Mouse (Mus musculus): ENCODE data around the gene Gm28919. TPM values are rescaled to one million over a fixed set of nuclear protein-coding genes. Genes with fewer than 3 reads are reported as not detected.

Gm28919 gene
- not detected for polyA plus RNA-seq (2012; fragmentation: generic; extraction: Trizol)

DNA sequence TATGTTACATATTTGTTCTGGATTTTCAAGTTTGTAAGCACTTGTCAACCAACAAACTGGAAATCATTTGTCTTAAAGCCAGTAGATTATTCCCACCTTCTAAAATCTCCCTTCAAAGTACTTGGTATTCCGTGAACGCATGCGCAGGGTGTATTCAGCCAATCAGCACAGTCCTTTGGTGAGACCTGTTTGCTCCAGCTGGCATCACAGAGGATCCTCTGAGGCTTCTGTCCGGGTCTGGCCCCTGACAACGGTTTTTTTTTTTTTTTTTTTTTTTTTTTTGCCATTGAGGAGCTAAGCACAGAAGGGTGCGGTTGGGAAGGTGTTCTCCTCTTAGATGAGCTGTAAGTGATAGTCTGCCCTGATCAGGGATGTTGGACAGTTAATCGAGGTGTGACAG lies at the start of gene Gm28919:
Gm28919 (plus strand) TSS at position 301 of the 400 bp plus-strand sequence.

Other genes with a start within 250 kb of the Gm28919 start
- not detected for gene Gm21719, start 99.3 kb downstream of the Gm28919 start, polyA plus RNA-seq (2012; fragmentation: generic; extraction: Trizol)

Data from C3H10T1/2 (cell line).